Mouse (Mus musculus) cerebellum, adult 2 months (tissue): ENCODE data around the gene Hba-x. TPM values are rescaled to one million over a fixed set of nuclear protein-coding genes. Genes with fewer than 3 reads are reported as not detected.
A peak's percentile ranks its signal among the peaks of the same experiment; 100 is the strongest.
"Not testable (repeated sequence)": the region's sequence is repeated elsewhere in the genome, so short reads cannot be mapped to it uniquely, and the experiment has no call there.

ENCODE experiments used
- DNase-seq, 2 experiments: peaks; one replicate each; pipeline ENCODE4 v3.0.0; 2021
- H3K27ac ChIP-seq: fragments of 200-500 bp; 2 replicates; pipeline ENCODE4 v1.5.1; 2012; ENCODE audit warnings: low read length, control low read depth, inconsistent platforms; ENCODE audit not compliant: insufficient read depth
- H3K27me3 ChIP-seq: fragments of 200-500 bp; 2 replicates; pipeline ENCODE4 v1.6.1; 2012; ENCODE audit warnings: inconsistent platforms, mild to moderate bottlenecking, low read length, moderate library complexity; ENCODE audit not compliant: control insufficient read depth, insufficient read depth
- H3K4me1 ChIP-seq: fragments of 200-500 bp; 2 replicates; pipeline ENCODE4 v1.6.1; 2011; ENCODE audit warnings: low read length; ENCODE audit not compliant: control insufficient read depth, insufficient read depth
- H3K4me3 ChIP-seq: fragments of 200-500 bp; replicated peaks from 2 replicates; pipeline ENCODE3; 2011; ENCODE audit warnings: mild to moderate bottlenecking, low read depth, low read length, control low read depth; ENCODE audit not compliant: insufficient read depth
- CTCF ChIP-seq: fragments of 200-500 bp; IDR thresholded peaks from 2 replicates; pipeline ENCODE4 v1.5.1; 2011; ENCODE audit warnings: low read depth, mild to moderate bottlenecking, control low read depth, low read length, moderate library complexity, borderline replicate concordance; ENCODE audit not compliant: insufficient read depth
- POLR2A ChIP-seq: fragments of 200-500 bp; IDR thresholded peaks from 2 replicates; pipeline ENCODE4 v1.6.1; 2011; ENCODE audit warnings: low read length, control low read depth, borderline replicate concordance; ENCODE audit not compliant: insufficient read depth
- WGBS: fragments of 180-500 bp; shearing (Covaris S2); methylation state at CpG from one replicate; pipeline ENCODE4 v1.1.7; 2018; 5-methylcytosine and 5-hydroxymethylcytosine counted together
- polyA plus RNA-seq: library from polyadenylated mRNA; depleted of rRNA; stranded (reverse); fragments of >200 nt; gene quantifications from 2 replicates; pipeline ENCODE4 v1.2.3, GENCODE M21; 2012

The Hba-x gene
- polyA plus RNA-seq, 1 experiment = 0.38 TPM

- Histone ChIP-seq H3K4me1 (no peaks in the 10 kb centered on the region), H3K27ac (no peak overlapping the region), H3K4me3 (no peak overlapping the region), H3K27me3 (no peaks in the 10 kb centered on the region)
- no peak for TF ChIP-seq POLR2A
- TF ChIP-seq CTCF = no peak
- WGBS = 72% methylated on average over 9 of the region's 9 CpGs
- DNase-seq = no peak
Observed at GRCm38 (mm10) chr11:32287493-32287825, 11.3 kb downstream of the Hba-x start.

GRCm38 (mm10) chr11:32292819-32293218 is 16.6 kb downstream of the Hba-x start:
- WGBS = 85% methylated on average over 4 of the region's 4 CpGs
- DNase-seq, H3K4me1 ChIP-seq, H3K4me3 ChIP-seq, H3K27ac ChIP-seq, H3K27me3 ChIP-seq: not testable (repeated sequence)

DNA sequence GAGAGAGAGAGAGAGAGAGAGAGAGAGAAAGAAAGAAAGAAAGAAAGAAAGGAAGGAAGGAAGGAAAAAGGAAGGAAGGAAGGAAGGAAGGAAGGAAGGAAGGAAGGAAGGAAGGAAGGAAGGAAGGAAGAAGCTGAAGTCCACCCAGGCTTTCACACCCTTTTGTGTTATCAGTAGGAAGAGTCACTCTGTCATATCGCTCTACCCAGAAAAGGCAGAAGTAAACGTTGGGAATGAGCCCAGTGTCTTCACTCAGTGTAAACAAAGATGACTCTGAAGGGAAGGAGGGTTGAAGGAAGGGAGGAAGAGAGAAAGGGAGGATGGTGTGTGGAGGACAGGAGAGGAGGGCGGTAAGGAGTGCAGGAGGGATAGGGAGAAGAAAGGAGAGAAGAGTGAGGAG is 17.3 kb downstream of the Hba-x start:
- H3K4me3 ChIP-seq, H3K27me3 ChIP-seq, H3K4me1 ChIP-seq, H3K27ac ChIP-seq, DNase-seq: not testable (repeated sequence)
- WGBS = 64% methylated on average over 3 of the region's 3 CpGs

DNA sequence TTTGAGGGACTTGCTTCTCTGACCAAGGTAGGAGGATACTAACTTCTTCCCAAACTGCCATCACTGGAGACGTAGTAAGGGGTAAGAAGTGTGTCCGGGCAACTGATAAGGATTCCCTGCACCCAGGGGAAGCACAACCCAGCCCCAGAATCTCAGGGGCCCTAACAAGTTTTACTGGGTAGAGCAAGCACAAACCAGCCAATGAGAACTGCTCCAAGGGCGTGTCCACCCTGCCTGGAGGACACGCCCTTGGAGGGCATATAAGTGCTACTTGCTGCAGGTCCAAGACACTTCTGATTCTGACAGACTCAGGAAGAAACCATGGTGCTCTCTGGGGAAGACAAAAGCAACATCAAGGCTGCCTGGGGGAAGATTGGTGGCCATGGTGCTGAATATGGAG is 20.0 kb downstream of the Hba-x start, which contains the start of gene Hba-a2:
Gene Hba-a2, plus strand, starts transcription at position 287 of the 400 bp plus-strand sequence.
- H3K27me3 ChIP-seq, DNase-seq, H3K27ac ChIP-seq, H3K4me1 ChIP-seq, H3K4me3 ChIP-seq: not testable (repeated sequence)
- no CpG with 5 or more reads among the region's 4 CpGs for WGBS

GRCm38 (mm10) chr11:32297417-32297816 is 21.2 kb downstream of the Hba-x start:
- DNase-seq, H3K27ac ChIP-seq, H3K4me3 ChIP-seq, H3K27me3 ChIP-seq, H3K4me1 ChIP-seq: not testable (repeated sequence)
- 49% methylated on average over 2 of the region's 2 CpGs for WGBS

- no peaks in the 10 kb centered on the region for H3K4me1 ChIP-seq
- H3K27me3 ChIP-seq = no peaks in the 10 kb centered on the region
- H3K27ac ChIP-seq = no peak overlapping the region
- TF ChIP-seq POLR2A (no peak), CTCF (no peak)
- DNase-seq = no peak
- 96% methylated on average over 1 of the region's 1 CpGs for WGBS
- H3K4me3 ChIP-seq = no peak overlapping the region
Observed at GRCm38 (mm10) chr11:32297866-32298531, 21.8 kb downstream of the Hba-x start.

GRCm38 (mm10) chr11:32298532-32298918 is 22.3 kb downstream of the Hba-x start:
- no peak overlapping the region for H3K27ac ChIP-seq
- H3K4me3 ChIP-seq = no peak overlapping the region
- H3K4me1 ChIP-seq = no peaks in the 10 kb centered on the region
- 100% methylated on average over 2 of the region's 2 CpGs for WGBS
- TF ChIP-seq CTCF (no peak), POLR2A (no peak)
- H3K27me3 ChIP-seq = no peaks in the 10 kb centered on the region
- DNase-seq = no peak

- peak within 1 kb of the TSS; percentile 52 for H3K4me3 ChIP-seq
- WGBS = 9% methylated on average over 16 of the region's 16 CpGs
Observed at GRCm38 (mm10) chr11:32299865-32300264, 23.7 kb downstream of the Hba-x start, which contains the start of gene Hbq1a. Gene Hbq1a, plus strand, starts transcription at chr11:32300069.

More at GRCm38 (mm10) chr11:32299865-32300264, 23.7 kb downstream of the Hba-x start, which contains the start of gene Hbq1a:
- not testable (repeated sequence) for H3K4me1 ChIP-seq, H3K27me3 ChIP-seq, H3K27ac ChIP-seq
- TF ChIP-seq CTCF = peak; percentile 58; the same call in 1 of the 2 replicates
- DNase-seq = peak; percentile 53 to 66
